Mouse (Mus musculus) inflammation-experienced regulatory T-cells, adult 16 weeks (primary cell): ENCODE measurements around the gene Olfr1315-ps1. TPM values are rescaled to one million over a fixed set of nuclear protein-coding genes. Genes with fewer than 3 reads are reported as not detected.

Source experiments
- polyA plus RNA-seq: library from polyadenylated mRNA; unstranded; fragments of 100-300 nt; shearing (Covaris generic); gene quantifications from one replicate; pipeline ENCODE4 v1.2.1, GENCODE M21; 2017

Olfr1315-ps1 gene
- polyA plus RNA-seq, result not detected

DNA sequence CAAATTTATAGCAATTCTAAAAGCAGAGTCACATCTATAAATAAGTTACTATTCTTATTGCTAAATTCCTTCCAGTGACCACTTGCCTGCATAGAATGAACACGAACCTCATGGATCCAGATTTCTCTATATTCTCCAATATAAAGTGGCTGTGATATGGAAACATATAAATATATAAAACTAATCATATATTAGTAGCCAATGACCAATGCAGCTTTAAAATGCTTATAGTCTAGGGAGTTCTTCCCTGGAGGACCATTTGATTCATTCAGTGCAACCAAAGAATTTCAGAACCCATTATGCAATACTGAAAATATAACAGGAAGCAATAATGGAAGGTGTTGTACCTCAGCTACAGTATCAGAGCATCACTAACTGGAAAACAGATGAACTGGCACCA lies at the start of gene Olfr1315-ps1:
Gene Olfr1315-ps1, minus strand, starts transcription at position 101 of the 400 bp plus-strand sequence.

GRCm38 (mm10) chr2:112153898-112154297 lies 38.7 kb upstream of the Olfr1315-ps1 start, which contains the start of gene Olfr1318:
Gene Olfr1318 (plus strand): TSS chr2:112154198.

DNA sequence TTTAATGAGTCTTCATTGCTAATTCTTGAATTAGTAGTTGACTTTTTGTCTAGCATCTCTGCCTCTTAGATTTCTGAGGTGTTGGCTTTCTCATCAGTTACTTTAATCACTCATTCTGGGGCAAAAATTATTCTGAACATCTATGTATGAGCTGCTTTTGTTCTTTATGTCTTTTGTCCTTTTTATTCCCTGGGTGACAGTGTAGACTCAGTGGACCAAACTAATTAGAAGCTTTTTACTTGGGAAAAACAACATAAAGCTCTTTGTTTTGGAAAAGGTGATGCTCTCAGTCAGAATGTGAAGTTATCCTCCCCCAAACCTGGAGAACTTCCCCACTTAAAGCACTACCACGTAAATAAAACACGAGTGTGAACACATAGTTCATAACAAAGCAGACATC lies 24.8 kb upstream of the Olfr1315-ps1 start, which contains the start of gene Olfr1317:
Gene Olfr1317, plus strand, starts transcription at position 301 of the 400 bp plus-strand sequence.

DNA sequence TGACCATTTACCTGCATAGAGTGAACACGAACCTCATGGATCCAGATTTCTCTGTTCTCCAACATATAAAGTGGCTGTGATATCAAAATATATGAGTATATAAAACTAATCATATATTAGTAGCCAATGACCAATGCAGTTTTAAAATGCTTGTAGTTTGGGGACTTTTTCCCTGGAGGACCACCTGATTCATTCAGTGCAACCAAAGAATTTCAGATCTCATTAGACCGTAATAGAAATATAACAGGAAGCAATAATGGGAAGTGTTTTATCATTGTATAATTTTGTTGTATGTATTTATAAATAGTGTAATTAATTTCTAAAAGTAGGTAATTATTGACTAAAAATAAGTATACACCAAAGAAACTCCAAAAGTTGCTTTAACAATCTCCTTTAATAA lies 19.6 kb upstream of the Olfr1315-ps1 start, which contains the start of gene Olfr1316:
Gene Olfr1316, minus strand, starts transcription at position 101 of the 400 bp plus-strand sequence.

GRCm38 (mm10) chr2:112096681-112097080 lies 18.6 kb downstream of the Olfr1315-ps1 start, which contains the start of gene Olfr1314:
Gene Olfr1314 (minus strand): TSS chr2:112096781.

GRCm38 (mm10) chr2:112077743-112078142 lies 37.5 kb downstream of the Olfr1315-ps1 start, which contains the start of gene Olfr1313:
Gene Olfr1313 (minus strand): TSS chr2:112077843.

Other genes with a start within 250 kb of the Olfr1315-ps1 start
- not detected for gene Olfr1305, start 238.3 kb downstream of the Olfr1315-ps1 start, polyA plus RNA-seq
- gene Olfr1306, start 199.2 kb downstream of the Olfr1315-ps1 start, polyA plus RNA-seq, result not detected
- 0.02 TPM for gene Olfr1307, start 166.0 kb downstream of the Olfr1315-ps1 start, polyA plus RNA-seq
- gene Olfr1308, start 150.5 kb downstream of the Olfr1315-ps1 start, polyA plus RNA-seq, result not detected
- not detected for gene Olfr1309, start 125.2 kb downstream of the Olfr1315-ps1 start, polyA plus RNA-seq
- not detected for gene Olfr1310, start 102.7 kb downstream of the Olfr1315-ps1 start, polyA plus RNA-seq
- not detected for gene Olfr1311, start 91.0 kb downstream of the Olfr1315-ps1 start, polyA plus RNA-seq
- gene Olfr1312, start 65.2 kb downstream of the Olfr1315-ps1 start, polyA plus RNA-seq, result not detected
- not detected for gene Olfr1313, start 37.6 kb downstream of the Olfr1315-ps1 start, polyA plus RNA-seq
- not detected for gene Olfr1314, start 18.7 kb downstream of the Olfr1315-ps1 start, polyA plus RNA-seq
- not detected for gene Olfr1316, start 19.5 kb upstream of the Olfr1315-ps1 start, polyA plus RNA-seq
- not detected for gene Olfr1317, start 24.9 kb upstream of the Olfr1315-ps1 start, polyA plus RNA-seq
- not detected for gene Olfr1318, start 38.8 kb upstream of the Olfr1315-ps1 start, polyA plus RNA-seq
- gene Lpcat4, start 124.0 kb upstream of the Olfr1315-ps1 start, polyA plus RNA-seq, result 88.3 TPM
- gene Nutm1, start 143.9 kb upstream of the Olfr1315-ps1 start, polyA plus RNA-seq, result not detected
- gene Nop10, start 146.5 kb upstream of the Olfr1315-ps1 start, polyA plus RNA-seq, result 157 TPM
- gene Slc12a6, start 150.4 kb upstream of the Olfr1315-ps1 start, polyA plus RNA-seq, result 109 TPM
- gene Gm21985, start 150.9 kb upstream of the Olfr1315-ps1 start, polyA plus RNA-seq, result not detected